Mouse (Mus musculus) neural tube, embryonic 11.5 days (tissue): ENCODE measurements at regions not wholly inside any gene's neighbourhood (a gene's known extent, or its start where the extent isn't known, plus 50 kb on each side); places are given as distances from the start of the nearest gene placed in this dataset.

Experiments used
- ATAC-seq: fragments of 200-750 bp; cut with Nextera tagmentation; 2 replicates; pipeline ENCODE4 v1.8.0; 2017; ENCODE audit warnings: moderate number of reproducible peaks, mild to moderate bottlenecking, moderate TSS enrichment, moderate library complexity; ENCODE audit not compliant: insufficient read depth, low FRiP score, low TSS enrichment
- DNase-seq: peaks from one replicate; pipeline ENCODE4 v3.0.0-alpha.2; 2015; ENCODE audit warnings: low spot score
- H3K27ac ChIP-seq: fragments of 300-500 bp; sonication (generic); 2 replicates; pipeline ENCODE4 v1.5.1; 2014; ENCODE audit warnings: low read depth, mild to moderate bottlenecking, low read length
- H3K27me3 ChIP-seq: fragments of 300-500 bp; sonication (generic); 2 replicates; pipeline ENCODE4 v1.6.1; 2014; ENCODE audit warnings: mild to moderate bottlenecking, low read length, mixed read lengths; ENCODE audit not compliant: control insufficient read depth, insufficient read depth
- H3K36me3 ChIP-seq: fragments of 300-500 bp; sonication (generic); 2 replicates; pipeline ENCODE4 v1.6.1; 2014; ENCODE audit warnings: mild to moderate bottlenecking, low read length, moderate library complexity, mixed read lengths; ENCODE audit not compliant: control insufficient read depth, insufficient read depth
- H3K4me1 ChIP-seq: fragments of 300-500 bp; sonication (generic); 2 replicates; pipeline ENCODE4 v1.6.1; 2014; ENCODE audit warnings: low read length, mixed read lengths; ENCODE audit not compliant: control insufficient read depth, insufficient read depth
- H3K4me2 ChIP-seq: fragments of 300-500 bp; sonication (generic); 2 replicates; pipeline ENCODE4 v1.6.1; 2014; ENCODE audit warnings: low read depth, mild to moderate bottlenecking, moderate library complexity
- H3K4me3 ChIP-seq: fragments of 300-500 bp; sonication (generic); 2 replicates; pipeline ENCODE4 v1.5.1; 2014; ENCODE audit warnings: low read depth, low read length
- H3K9ac ChIP-seq: fragments of 300-500 bp; sonication (generic); 2 replicates; pipeline ENCODE4 v1.6.1; 2014; ENCODE audit warnings: mild to moderate bottlenecking, low read length
- H3K9me3 ChIP-seq: fragments of 300-500 bp; sonication (generic); 2 replicates; pipeline ENCODE4 v1.6.1; 2016; ENCODE audit warnings: low read length; ENCODE audit not compliant: control insufficient read depth
- WGBS: fragments of 180-500 bp; shearing (Covaris S2); extraction: QIAGEN DNeasy Blood & Tissue Kit; methylation state at CpG from one replicate; pipeline ENCODE4 v1.1.7; 2014; 5-methylcytosine and 5-hydroxymethylcytosine counted together

GRCm38 (mm10) chr14:89063971-89064370 is 592.8 kb upstream of the Pcdh20 start:
- Histone ChIP-seq H3K4me2 (no peak overlapping the region), H3K27me3 (no peaks in the 10 kb centered on the region), H3K9me3 (no peaks in the 10 kb centered on the region), H3K36me3 (no peaks in the 10 kb centered on the region), H3K27ac (no peak overlapping the region), H3K9ac (no peak overlapping the region), H3K4me3 (no peak overlapping the region), H3K4me1 (no peaks in the 10 kb centered on the region)
- no peak for DNase-seq
- WGBS = 86% methylated on average over 1 of the region's 1 CpGs
- no peak for ATAC-seq

DNA sequence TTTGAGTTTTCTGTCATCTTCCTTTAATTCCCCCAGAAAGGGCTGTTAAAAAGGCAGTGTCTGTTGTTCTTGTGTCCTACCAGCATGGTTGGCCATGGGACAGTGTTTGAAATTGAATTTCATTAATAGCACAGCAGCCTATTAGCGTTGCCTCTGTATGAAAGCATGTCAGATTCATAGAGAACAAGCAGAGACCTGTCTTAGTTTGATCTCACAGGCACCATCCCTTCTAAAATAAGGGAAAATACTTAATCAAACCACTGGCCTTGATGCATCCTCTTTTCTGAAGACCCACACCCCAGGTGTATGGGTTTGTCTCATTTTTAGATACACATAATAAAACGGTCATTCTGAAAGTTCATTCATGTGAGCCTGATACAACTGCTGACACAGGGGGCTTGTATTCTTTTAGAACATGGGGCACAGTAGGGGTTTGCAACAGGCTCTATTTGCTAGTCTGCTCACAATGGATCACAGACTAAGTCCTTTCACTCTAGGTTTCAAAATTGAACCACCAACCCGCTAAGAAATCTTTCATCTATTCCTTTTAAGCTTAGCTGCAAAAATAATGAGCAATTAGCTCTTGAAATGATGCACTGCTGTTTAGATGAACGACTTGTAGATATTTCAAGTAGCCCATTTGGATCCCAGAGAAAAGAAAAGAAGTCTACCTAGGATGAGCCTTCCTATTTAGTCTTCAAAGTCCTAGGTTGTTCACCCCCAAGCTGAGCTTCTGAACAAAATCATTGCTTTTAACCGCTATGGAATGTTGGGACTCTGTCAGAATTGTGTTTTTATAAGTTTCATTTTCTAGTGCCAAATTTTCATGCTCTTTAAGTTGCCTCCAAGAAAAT is 591.6 kb upstream of the Pcdh20 start:
- Histone ChIP-seq H3K27ac (no peak overlapping the region), H3K4me1 (no peaks in the 10 kb centered on the region), H3K9me3 (no peaks in the 10 kb centered on the region), H3K36me3 (no peaks in the 10 kb centered on the region), H3K4me3 (no peak overlapping the region), H3K9ac (no peak overlapping the region), H3K27me3 (no peaks in the 10 kb centered on the region), H3K4me2 (no peak overlapping the region)
- WGBS = 80% methylated on average over 5 of the region's 5 CpGs
- ATAC-seq (no peak), DNase-seq (no peak)

- Histone ChIP-seq H3K9me3 (no peaks in the 10 kb centered on the region), H3K27me3 (no peaks in the 10 kb centered on the region), H3K4me1 (no peaks in the 10 kb centered on the region), H3K4me2 (no peak overlapping the region), H3K36me3 (no peaks in the 10 kb centered on the region), H3K9ac (no peak overlapping the region), H3K4me3 (no peak overlapping the region), H3K27ac (no peak overlapping the region)
- no peak for ATAC-seq
- DNase-seq = no peak
- WGBS = 59% methylated on average over 1 of the region's 1 CpGs
These were observed 590.1 kb upstream of the Pcdh20 start for GRCm38 (mm10) chr14:89061319-89061718.

- Histone ChIP-seq H3K27me3 (no peaks in the 10 kb centered on the region), H3K4me2 (no peak overlapping the region), H3K4me1 (no peaks in the 10 kb centered on the region), H3K27ac (no peak overlapping the region), H3K4me3 (no peak overlapping the region), H3K9me3 (no peaks in the 10 kb centered on the region), H3K36me3 (no peaks in the 10 kb centered on the region), H3K9ac (no peak overlapping the region)
- ATAC-seq (no peak; the same call in 1 of the 2 replicates), DNase-seq (no peak)
These were observed 563.2 kb upstream of the Pcdh20 start for GRCm38 (mm10) chr14:89034390-89034789.

DNA sequence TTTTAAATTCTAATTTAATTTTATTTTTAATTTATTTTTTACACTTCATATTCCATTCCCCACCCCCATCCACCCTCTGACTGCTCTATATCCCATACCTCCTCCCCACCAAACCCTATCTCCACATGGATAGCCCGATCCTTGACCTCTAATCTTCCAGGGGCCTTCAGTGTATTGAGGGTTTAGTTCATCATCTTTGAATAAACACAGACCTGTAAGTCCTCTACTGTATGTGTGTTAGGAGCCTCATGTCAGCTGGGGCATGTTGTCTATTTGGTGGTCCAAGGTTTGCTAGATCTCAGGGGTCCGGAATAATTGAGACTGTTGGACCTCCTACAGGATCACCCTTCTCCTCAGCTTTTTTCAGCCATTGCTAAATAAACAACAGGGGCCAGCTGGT is 540.2 kb upstream of the Pcdh20 start:
- no peak for DNase-seq
- no peaks in the 10 kb centered on the region for H3K27me3 ChIP-seq
- no peak for ATAC-seq
- H3K36me3 ChIP-seq = no peaks in the 10 kb centered on the region
- H3K4me1 ChIP-seq = no peaks in the 10 kb centered on the region
- H3K4me2 ChIP-seq = no peak overlapping the region
- H3K9ac ChIP-seq = no peak overlapping the region
- WGBS = 84% methylated on average over 2 of the region's 2 CpGs
- H3K27ac ChIP-seq = no peak overlapping the region
- H3K4me3 ChIP-seq = no peak overlapping the region
- no peaks in the 10 kb centered on the region for H3K9me3 ChIP-seq

- H3K4me1 ChIP-seq = no peaks in the 10 kb centered on the region
- no peak overlapping the region for H3K4me3 ChIP-seq
- H3K27ac ChIP-seq = no peak overlapping the region
- H3K9me3 ChIP-seq = no peaks in the 10 kb centered on the region
- ATAC-seq = peak; percentile 16; the same call in 1 of the 2 replicates
- WGBS = 19% methylated on average over 1 of the region's 1 CpGs
- no peak overlapping the region for H3K9ac ChIP-seq
- H3K4me2 ChIP-seq = no peak overlapping the region
- H3K36me3 ChIP-seq = no peaks in the 10 kb centered on the region
- H3K27me3 ChIP-seq = no peaks in the 10 kb centered on the region
- DNase-seq = no peak
These were observed 538.5 kb upstream of the Pcdh20 start for GRCm38 (mm10) chr14:89009648-89010047.

GRCm38 (mm10) chr14:88981895-88982294 is 510.7 kb upstream of the Pcdh20 start:
- Histone ChIP-seq H3K4me2 (no peak overlapping the region), H3K36me3 (no peaks in the 10 kb centered on the region), H3K4me1 (no peaks in the 10 kb centered on the region), H3K27me3 (no peaks in the 10 kb centered on the region), H3K9ac (no peak overlapping the region), H3K4me3 (no peak overlapping the region), H3K9me3 (no peaks in the 10 kb centered on the region), H3K27ac (no peak overlapping the region)
- DNase-seq (no peak), ATAC-seq (no peak)
- WGBS = 17% methylated on average over 6 of the region's 6 CpGs

DNA sequence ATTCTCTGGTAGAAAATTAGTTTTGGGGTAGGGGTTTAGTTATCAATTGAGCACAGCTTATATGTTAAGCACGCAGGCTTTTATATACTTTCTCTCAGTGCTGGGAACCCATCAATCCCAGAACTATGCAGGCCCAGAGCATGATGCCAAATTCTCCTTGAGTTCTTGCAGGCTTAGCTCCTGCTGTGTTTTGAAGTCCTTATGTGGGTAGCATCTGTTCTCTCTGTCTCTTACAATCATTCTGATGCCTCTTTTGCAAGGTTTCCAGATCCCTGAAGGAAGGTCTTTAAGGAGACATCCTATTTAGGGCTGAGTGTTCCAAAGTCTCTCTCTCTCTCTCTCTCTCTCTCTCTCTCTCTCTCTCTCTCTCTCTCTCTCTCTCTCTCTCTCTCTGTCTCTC is 504.8 kb upstream of the Pcdh20 start:
- no peak overlapping the region for H3K9ac ChIP-seq
- WGBS = 93% methylated on average over 1 of the region's 1 CpGs
- no peaks in the 10 kb centered on the region for H3K36me3 ChIP-seq
- ATAC-seq (no peak), DNase-seq (no peak)
- H3K9me3 ChIP-seq = no peaks in the 10 kb centered on the region
- H3K4me3 ChIP-seq = no peak overlapping the region
- no peaks in the 10 kb centered on the region for H3K4me1 ChIP-seq
- no peak overlapping the region for H3K27ac ChIP-seq
- no peak overlapping the region for H3K4me2 ChIP-seq
- H3K27me3 ChIP-seq = no peaks in the 10 kb centered on the region

DNA sequence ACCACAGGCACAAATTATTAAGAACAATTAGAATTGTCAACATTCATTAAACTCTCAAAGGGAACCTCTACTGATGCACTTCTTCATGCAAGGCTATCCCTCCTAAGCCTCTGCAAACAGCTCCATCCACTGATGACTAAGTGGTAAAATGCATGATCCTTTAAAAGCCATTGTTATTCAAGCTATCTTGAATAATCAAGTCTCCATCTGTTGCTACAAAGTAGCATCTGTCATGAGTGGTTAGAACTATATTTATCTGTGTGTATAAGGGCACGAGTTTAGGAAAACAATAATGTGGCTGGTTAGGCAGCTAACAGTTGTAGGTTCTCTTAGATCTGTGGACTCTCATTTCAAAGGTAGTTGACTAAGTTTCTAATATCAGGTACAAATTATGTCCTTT is 463.4 kb upstream of the Pcdh20 start:
- Histone ChIP-seq H3K27ac (no peak overlapping the region), H3K4me1 (no peaks in the 10 kb centered on the region), H3K27me3 (no peaks in the 10 kb centered on the region), H3K9me3 (no peaks in the 10 kb centered on the region), H3K4me3 (no peak overlapping the region), H3K9ac (no peak overlapping the region), H3K4me2 (no peak overlapping the region), H3K36me3 (no peaks in the 10 kb centered on the region)
- no peak for ATAC-seq
- DNase-seq = no peak
- 71% methylated on average over 1 of the region's 1 CpGs for WGBS
